Mouse (Mus musculus) kidney, adult 2 months (tissue): ENCODE measurements around the gene Rps23.

Source experiments
- CTCF ChIP-seq: fragments of 200-500 bp; conservative IDR thresholded peaks from 2 replicates; pipeline ENCODE4 v1.5.1; 2011; ENCODE audit warnings: low read depth, mild to moderate bottlenecking, control low read depth, low read length, moderate library complexity, mixed read lengths; ENCODE audit not compliant: insufficient read depth, insufficient read length
- POLR2A ChIP-seq: fragments of 200-500 bp; IDR thresholded peaks from one replicate; pipeline ENCODE4 v1.6.1; 2011; ENCODE audit warnings: low read depth, low read length, control low read depth

GRCm38 (mm10) chr13:90933256-90933655, 10.5 kb downstream of the Rps23 start:
- no peak for TF ChIP-seq CTCF
- no peak for TF ChIP-seq POLR2A
